Comparison of ENCODE assay signal across 14 mouse cellular contexts in the genomic region with DNA sequence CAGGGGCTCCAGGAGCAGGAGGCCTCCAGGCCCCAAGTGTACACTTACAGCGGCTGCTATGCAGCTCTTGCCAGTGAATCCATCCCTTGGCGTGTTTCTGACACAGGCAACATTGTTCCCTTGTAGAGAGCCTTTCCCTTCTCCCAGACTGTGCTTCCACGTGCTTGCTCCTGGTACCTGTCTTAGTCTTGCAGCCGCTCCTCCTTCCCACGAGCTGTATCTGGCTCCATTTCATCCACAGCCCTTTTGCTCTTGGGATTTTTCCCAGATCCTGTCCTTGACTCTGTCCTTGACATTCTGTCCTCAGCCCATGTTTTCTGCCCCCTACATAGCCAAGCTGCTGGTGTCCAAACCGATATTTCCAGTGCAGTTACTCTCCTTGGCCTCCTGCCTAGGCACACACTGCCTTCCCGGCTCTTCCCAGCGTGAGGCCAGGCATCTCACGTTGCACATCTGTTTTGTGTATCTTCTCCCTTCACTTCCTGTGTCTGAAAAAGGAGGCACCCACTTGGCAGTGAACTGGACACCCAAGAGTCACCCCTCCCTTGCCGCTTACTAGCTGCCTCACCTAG. TPM values are rescaled to one million over a fixed set of nuclear protein-coding genes. Genes with fewer than 3 reads are reported as not detected.
DNase-seq lines count a peak whose midpoint lies in the region; ATAC-seq and TF ChIP-seq lines count a peak whose summit lies in the region.
"Had no signal": no experiment of that assay in that cellular context is flagged by ENCODE, and none has a peak within 500 bp of the region (broad histone marks: within the 10 kb centered on the region; RNA-seq: fewer than 3 reads in every experiment).

No protein-coding gene starts in this region.

- no peak for ATAC-seq in megakaryocyte-erythroid progenitor cell, adult 5-6 weeks (replicated peaks; ENCODE audit: low FRiP score, low TSS enrichment, poor library complexity, severe bottlenecking)
- no peak for ATAC-seq in forebrain, embryonic 13.5 days
- ATAC-seq: forebrain, embryonic 14.5 days had no signal

- H3K9me3 ChIP-seq in forebrain, embryonic 13.5 days (replicated peaks) = no peaks in the 10 kb centered on the region
- H3K9me3 ChIP-seq: lung, embryonic 15.5 days; stomach, embryonic 15.5 days had no signal

- H3K27me3 ChIP-seq in kidney, adult 2 months (replicated peaks; ENCODE audit: control insufficient read depth, insufficient read depth, low read length) = no peaks in the 10 kb centered on the region
- H3K27me3 ChIP-seq in forebrain, embryonic 13.5 days = no peaks in the 10 kb centered on the region
- H3K27me3 ChIP-seq: lung, embryonic 15.5 days; stomach, embryonic 15.5 days had no signal

- intact Hi-C loops in heart, postnatal 14 days (cut with DNase I) = loop anchor here (2.0 kb wide), 1 partner anchor 33 kb away; no protein-coding TSS in a partner anchor

- H3K4me2 ChIP-seq in forebrain, embryonic 13.5 days = no peak overlapping the region
- H3K4me2 ChIP-seq: lung, embryonic 15.5 days; stomach, embryonic 15.5 days had no signal

- no peak for TF ChIP-seq POLR2A in kidney, adult 2 months (IDR thresholded peaks at IDR 0.05; ENCODE audit: low read depth, low read length)

- 52% methylated on average over 10 of the region's 10 CpGs for WGBS in kidney, adult 2 months
- WGBS in forebrain, embryonic 13.5 days = 83% methylated on average over 10 of the region's 10 CpGs

- DNase-seq in kidney, postnatal 36 days = peak; percentile 9 to 11
- no peak for DNase-seq in kidney, adult 2 months
- peak; percentile 33 to 59 for DNase-seq in adrenal gland, postnatal 36 days
- peak; percentile 98 for DNase-seq in heart, adult 11 months
- peak; percentile 48 to 69 for DNase-seq in heart, postnatal 14 days
- DNase-seq in frontal cortex, postnatal 36 days (ENCODE audit: low spot score in 2 of 2) = no peak
- DNase-seq: embryo, embryonic 11 days; kidney, postnatal 4 days; right cerebral cortex, adult 18-20 months had no signal

- H3K36me3 ChIP-seq in kidney, adult 2 months (ENCODE audit: control insufficient read depth, insufficient read depth, low read length) = no peaks in the 10 kb centered on the region
- H3K36me3 ChIP-seq in forebrain, embryonic 13.5 days (ENCODE audit: poor library complexity, severe bottlenecking) = no peaks in the 10 kb centered on the region
- H3K36me3 ChIP-seq: lung, embryonic 15.5 days; stomach, embryonic 15.5 days had no signal

- TF ChIP-seq CTCF in kidney, adult 2 months (conservative IDR thresholded peaks at IDR 0.05; ENCODE audit: insufficient read depth, insufficient read length, low read depth, low read length) = no peak

- H3K9ac ChIP-seq in forebrain, embryonic 13.5 days = no peak overlapping the region
- H3K9ac ChIP-seq: lung, embryonic 15.5 days; stomach, embryonic 15.5 days had no signal

- H3K4me1 ChIP-seq in kidney, adult 2 months (ENCODE audit: control insufficient read depth, insufficient read depth, low read length) = no peaks in the 10 kb centered on the region
- no peaks in the 10 kb centered on the region for H3K4me1 ChIP-seq in forebrain, embryonic 13.5 days

- H3K27ac ChIP-seq in kidney, adult 2 months (ENCODE audit: insufficient read depth, low read depth, low read length) = no peak overlapping the region
- no peak overlapping the region for H3K27ac ChIP-seq in forebrain, embryonic 13.5 days
- H3K27ac ChIP-seq: lung, embryonic 15.5 days; stomach, embryonic 15.5 days had no signal

- H3K4me3 ChIP-seq in kidney, adult 2 months (ENCODE audit: insufficient read depth, low read depth, low read length) = no peak overlapping the region
- no peak overlapping the region for H3K4me3 ChIP-seq in forebrain, embryonic 13.5 days
- H3K4me3 ChIP-seq: lung, embryonic 15.5 days; stomach, embryonic 15.5 days had no signal

RNA-seq across cellular contexts. Expression of a gene that starts 34.8 kb away (rescaled TPM):
- polyA plus RNA-seq in kidney, adult 2 months (2012; rRNA removed) = 13.5 and 16.4 TPM in 2 replicates
- total RNA-seq in adrenal gland, postnatal 36 days (2021) = 10 to 100 TPM; 38.0 to 53.3 TPM
- 10 to 100 TPM; 40.9 to 42.7 TPM for total RNA-seq in heart, postnatal 14 days (2021)
- 1.2 TPM in 1 of 2 replicates, not detected in the other for total RNA-seq in megakaryocyte-erythroid progenitor cell, adult 5-6 weeks (2014; fragmentation: Nextera tagmentation)
- total RNA-seq in megakaryocyte-erythroid progenitor cell, adult 5-6 weeks (2017) = 0.34 TPM in 1 of 2 replicates, not detected in the other
- polyA plus RNA-seq in forebrain, embryonic 13.5 days (2015; fragmentation: Nextera tagmentation; extraction: Ambion mirVana) = 17.6 and 21.0 TPM in 2 replicates

RNA-seq across cellular contexts. Expression of a gene that starts 46.7 kb away (rescaled TPM):
- 1.6 and 1.7 TPM in 2 replicates for polyA plus RNA-seq in kidney, adult 2 months (2012; rRNA removed)
- 1 to 10 TPM; 2.3 to 3.0 TPM for total RNA-seq in adrenal gland, postnatal 36 days (2021)
- total RNA-seq in heart, postnatal 14 days (2021) = 1 to 10 TPM in 1 of 2 experiments, under 1 TPM in 1; 1.00 to 1.6 TPM
- not detected in 2 replicates for total RNA-seq in megakaryocyte-erythroid progenitor cell, adult 5-6 weeks (2014; fragmentation: Nextera tagmentation)
- total RNA-seq in megakaryocyte-erythroid progenitor cell, adult 5-6 weeks (2017) = not detected in 2 replicates
- 3.5 and 3.6 TPM in 2 replicates for polyA plus RNA-seq in forebrain, embryonic 13.5 days (2015; fragmentation: Nextera tagmentation; extraction: Ambion mirVana)

Comparison
In these comparisons a context has a peak if more than half of its experiments do, and no peak if none do; other contexts are left out.
1. DNase-seq: peak in kidney, postnatal 36 days (2 of 2), adrenal gland, postnatal 36 days (2 of 2), heart, adult 11 months (single experiment) and heart, postnatal 14 days (2 of 2); none in kidney, adult 2 months (single experiment) and frontal cortex, postnatal 36 days (0 of 2).
2. RNA of a gene that starts 34.8 kb away (total RNA-seq): 38.0 to 53.3 TPM in adrenal gland, postnatal 36 days and 40.9 to 42.7 TPM in heart, postnatal 14 days; 0.34 to 1.2 TPM in megakaryocyte-erythroid progenitor cell, adult 5-6 weeks; every median in the first group is over 10 times any median in the second.